Mouse (Mus musculus) E14TG2a.4 (cell line): ENCODE data around the gene Znhit6.

ENCODE experiments used
- CTCF ChIP-seq: conservative IDR thresholded peaks from 2 replicates; pipeline ENCODE4 v1.5.1; 2014; ENCODE audit warnings: low read length
- POU5F1 ChIP-seq: IDR thresholded peaks from 2 replicates; pipeline ENCODE4 v1.6.1; 2014; ENCODE audit warnings: low read length, borderline replicate concordance

DNA sequence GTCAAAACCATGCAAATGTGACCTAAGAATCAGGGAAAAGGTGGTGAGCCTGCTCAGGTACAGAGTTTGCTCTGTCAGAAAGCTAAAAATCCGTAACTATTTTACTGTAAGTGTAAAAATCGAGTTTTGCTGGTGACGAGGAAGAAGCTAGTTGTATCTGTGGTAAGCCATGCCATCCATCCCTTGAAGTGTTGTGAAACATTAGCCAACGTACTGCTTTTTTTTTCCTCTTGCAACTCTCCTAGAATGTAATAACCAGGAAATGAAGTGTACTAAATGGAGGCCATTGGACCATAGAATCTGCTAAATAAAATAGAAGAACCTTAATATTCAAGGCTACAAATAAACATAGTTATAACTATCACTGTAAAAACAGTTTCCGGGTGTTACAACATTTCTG, 32.3 kb downstream of the Znhit6 start:
- TF ChIP-seq CTCF (no peak), POU5F1 (no peak)
